In the genomic region with DNA sequence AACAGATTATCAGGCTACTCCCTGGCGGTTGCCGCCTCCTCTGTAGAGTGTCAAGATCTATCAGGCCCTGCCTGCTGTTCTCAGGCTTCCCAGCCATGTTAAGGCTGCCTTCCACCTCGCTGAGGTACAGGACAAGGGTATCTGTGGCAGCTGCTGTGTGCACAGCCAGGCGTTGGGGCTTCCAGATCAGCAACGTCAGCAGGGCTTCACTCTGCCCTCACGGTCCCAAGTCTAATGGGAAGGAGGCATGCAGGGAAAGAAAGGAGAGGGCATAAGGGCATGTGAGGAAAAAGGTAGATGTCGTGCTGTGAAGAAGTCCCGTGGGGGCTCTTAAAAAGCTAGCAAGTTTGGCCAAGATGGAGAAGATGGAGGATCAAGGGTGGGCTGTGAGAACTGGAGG, we compare ENCODE assay signal across 20 mouse cellular contexts. TPM values are rescaled to one million over a fixed set of nuclear protein-coding genes. Genes with fewer than 3 reads are reported as not detected.
DNase-seq lines count a peak whose midpoint lies in the region; ATAC-seq and TF ChIP-seq lines count a peak whose summit lies in the region.
"Had no signal": no experiment of that assay in that cellular context is flagged by ENCODE, and none has a peak within 500 bp of the region (broad histone marks: within the 10 kb centered on the region; RNA-seq: fewer than 3 reads in every experiment).

No protein-coding gene starts in this region.

- no peak for ATAC-seq in heart, embryonic 14.5 days (ENCODE audit: insufficient number of reproducible peaks, insufficient read depth, low FRiP score, low read depth)
- ATAC-seq in heart, embryonic 12.5 days (ENCODE audit: insufficient number of reproducible peaks, low FRiP score), result no peak
- ATAC-seq in lung, embryonic 14.5 days (ENCODE audit: insufficient read depth), result no peak
- ATAC-seq: inflammation-experienced regulatory T-cells, adult 6 months had no signal

- H3K27me3 ChIP-seq in heart, embryonic 14.5 days (ENCODE audit: control insufficient read depth, insufficient read depth, low read length), result no peaks in the 10 kb centered on the region
- no peaks in the 10 kb centered on the region for H3K27me3 ChIP-seq in heart, embryonic 12.5 days (replicated peaks)
- H3K27me3 ChIP-seq in lung, embryonic 14.5 days (ENCODE audit: insufficient read depth, low read length), result no peaks in the 10 kb centered on the region
- H3K27me3 ChIP-seq: embryonic facial prominence, embryonic 13.5 days; neural tube, embryonic 12.5 days had no signal

- peak overlapping the region; percentile 34; the same call in 1 of the 2 replicates for H3K9ac ChIP-seq in heart, embryonic 14.5 days (ENCODE audit: low read length)
- H3K9ac ChIP-seq in heart, embryonic 12.5 days, result no peak overlapping the region
- H3K9ac ChIP-seq in lung, embryonic 14.5 days, result no peak overlapping the region
- H3K9ac ChIP-seq: embryonic facial prominence, embryonic 13.5 days; neural tube, embryonic 12.5 days had no signal

- H3K27ac ChIP-seq in heart, embryonic 14.5 days (replicated peaks in 1 of 2; ENCODE audit: control insufficient read depth in 1 of 2, insufficient read depth in 1 of 2, low read depth in 2 of 2, low read length in 2 of 2), result 0 out of 4 replicates have a peak overlapping the region, but pooled peaks of 1 of the 2 experiments have one; percentile 31
- no peak overlapping the region for H3K27ac ChIP-seq in heart, embryonic 12.5 days (ENCODE audit: poor library complexity, severe bottlenecking)
- peak overlapping the region; percentile 75 for H3K27ac ChIP-seq in lung, embryonic 14.5 days (ENCODE audit: low read depth)
- H3K27ac ChIP-seq: embryonic facial prominence, embryonic 13.5 days; left cerebral cortex, adult 2 months; neural tube, embryonic 12.5 days had no signal

- H3K9me3 ChIP-seq in heart, embryonic 14.5 days (ENCODE audit: control insufficient read depth, low read length), result no peaks in the 10 kb centered on the region
- H3K9me3 ChIP-seq in heart, embryonic 12.5 days (replicated peaks), result no peaks in the 10 kb centered on the region
- H3K9me3 ChIP-seq in lung, embryonic 14.5 days (ENCODE audit: low read depth, low read length), result no peaks in the 10 kb centered on the region
- H3K9me3 ChIP-seq: embryonic facial prominence, embryonic 13.5 days; neural tube, embryonic 12.5 days had no signal

- H3K4me1 ChIP-seq in heart, embryonic 14.5 days (ENCODE audit: control insufficient read depth in 2 of 2, insufficient read depth in 2 of 2, low read length in 2 of 2), result peaks cover 57 to 76% of the 10 kb centered on the region in 2 experiments
- H3K4me1 ChIP-seq in heart, embryonic 12.5 days (replicated peaks), result peaks cover 74% of the 10 kb centered on the region
- peaks cover 80% of the 10 kb centered on the region for H3K4me1 ChIP-seq in lung, embryonic 14.5 days (ENCODE audit: insufficient read depth)
- H3K4me1 ChIP-seq: neural tube, embryonic 12.5 days had no signal

- 46% methylated on average over 8 of the region's 8 CpGs for WGBS in heart, embryonic 14.5 days
- WGBS in heart, embryonic 12.5 days, result 50% methylated on average over 8 of the region's 8 CpGs
- WGBS in lung, embryonic 14.5 days, result 57% methylated on average over 8 of the region's 8 CpGs

- TF ChIP-seq CTCF in lung, embryonic 14.5 days (IDR thresholded peaks at IDR 0.05; ENCODE audit: low read depth), result no peak

- no peak for DNase-seq in lung, embryonic 14.5 days
- DNase-seq in lung, postnatal 25 days (ENCODE audit: low spot score), result no peak
- peak; percentile 61 to 85 for DNase-seq in kidney, postnatal 25 days
- DNase-seq in MN1 (ENCODE audit: low spot score), result no peak
- DNase-seq in lung, postnatal 4 days, result no peak
- DNase-seq: B cell, adult 2 months; cerebellum, adult 9-10 months; gastrocnemius, postnatal 10 days; lung, postnatal 14 days; thymus, postnatal 36 days had no signal

- no peaks in the 10 kb centered on the region for H3K36me3 ChIP-seq in heart, embryonic 14.5 days (ENCODE audit: control insufficient read depth, insufficient read depth, low read length)
- no peaks in the 10 kb centered on the region for H3K36me3 ChIP-seq in heart, embryonic 12.5 days
- no peaks in the 10 kb centered on the region for H3K36me3 ChIP-seq in lung, embryonic 14.5 days (ENCODE audit: insufficient read depth)
- H3K36me3 ChIP-seq: embryonic facial prominence, embryonic 13.5 days; neural tube, embryonic 12.5 days had no signal

- H3K4me3 ChIP-seq in heart, embryonic 14.5 days (ENCODE audit: control insufficient read depth in 1 of 2, insufficient read depth in 1 of 2, low read depth in 1 of 2, low read length in 2 of 2), result no peak overlapping the region
- no peak overlapping the region for H3K4me3 ChIP-seq in heart, embryonic 12.5 days
- no peak overlapping the region for H3K4me3 ChIP-seq in lung, embryonic 14.5 days (ENCODE audit: low read depth, low read length)
- H3K4me3 ChIP-seq: embryonic facial prominence, embryonic 13.5 days; left cerebral cortex, adult 2 months; neural tube, embryonic 12.5 days had no signal

- no peak overlapping the region for H3K4me2 ChIP-seq in heart, embryonic 14.5 days (ENCODE audit: low read length)
- H3K4me2 ChIP-seq in heart, embryonic 12.5 days, result no peak overlapping the region
- no peak overlapping the region for H3K4me2 ChIP-seq in lung, embryonic 14.5 days
- H3K4me2 ChIP-seq: embryonic facial prominence, embryonic 13.5 days; neural tube, embryonic 12.5 days had no signal

RNA-seq across cellular contexts. Expression of a gene that starts 14.1 kb away (rescaled TPM):
- 37.7 and 46.2 TPM in 2 replicates for polyA plus RNA-seq in heart, embryonic 14.5 days (2014; fragmentation: Nextera tagmentation; extraction: Ambion mirVana)
- 107 TPM in 2 replicates for polyA plus RNA-seq in heart, embryonic 12.5 days (2016; fragmentation: Nextera tagmentation; extraction: Ambion mirVana)
- 165 and 171 TPM in 2 replicates for polyA plus RNA-seq in lung, embryonic 14.5 days (2014; fragmentation: Nextera tagmentation; extraction: Ambion mirVana)

RNA-seq across cellular contexts. Expression of a gene that starts 46.9 kb away (rescaled TPM):
- not detected in 2 replicates for polyA plus RNA-seq in heart, embryonic 14.5 days (2014; fragmentation: Nextera tagmentation; extraction: Ambion mirVana)
- polyA plus RNA-seq in heart, embryonic 12.5 days (2016; fragmentation: Nextera tagmentation; extraction: Ambion mirVana), result 0.22 and 0.31 TPM in 2 replicates
- polyA plus RNA-seq in lung, embryonic 14.5 days (2014; fragmentation: Nextera tagmentation; extraction: Ambion mirVana), result not detected in 2 replicates
- polyA plus RNA-seq: cortical plate, adult 2 months; embryonic facial prominence, embryonic 13.5 days; hindbrain, embryonic 11.5 days; inflammation-experienced regulatory T-cells, adult 6 months; limb, embryonic 11.5 days; neural tube, embryonic 12.5 days; testis, adult 2 months had no signal

Comparison
In these comparisons a context has a peak if more than half of its experiments do, and no peak if none do; other contexts are left out.
1. DNase-seq: peak in kidney, postnatal 25 days (2 of 2); none in lung, embryonic 14.5 days (single experiment), lung, postnatal 25 days (single experiment), MN1 (single experiment) and lung, postnatal 4 days (0 of 2).